Mouse (Mus musculus) ovary, adult 18-20 months (tissue): ENCODE measurements around the gene Wt1.

ENCODE experiments used
- DNase-seq: peaks from one replicate; pipeline ENCODE4 v3.0.0; 2022; ENCODE audit warnings: low spot score, mixed read lengths

Gene Wt1

DNA sequence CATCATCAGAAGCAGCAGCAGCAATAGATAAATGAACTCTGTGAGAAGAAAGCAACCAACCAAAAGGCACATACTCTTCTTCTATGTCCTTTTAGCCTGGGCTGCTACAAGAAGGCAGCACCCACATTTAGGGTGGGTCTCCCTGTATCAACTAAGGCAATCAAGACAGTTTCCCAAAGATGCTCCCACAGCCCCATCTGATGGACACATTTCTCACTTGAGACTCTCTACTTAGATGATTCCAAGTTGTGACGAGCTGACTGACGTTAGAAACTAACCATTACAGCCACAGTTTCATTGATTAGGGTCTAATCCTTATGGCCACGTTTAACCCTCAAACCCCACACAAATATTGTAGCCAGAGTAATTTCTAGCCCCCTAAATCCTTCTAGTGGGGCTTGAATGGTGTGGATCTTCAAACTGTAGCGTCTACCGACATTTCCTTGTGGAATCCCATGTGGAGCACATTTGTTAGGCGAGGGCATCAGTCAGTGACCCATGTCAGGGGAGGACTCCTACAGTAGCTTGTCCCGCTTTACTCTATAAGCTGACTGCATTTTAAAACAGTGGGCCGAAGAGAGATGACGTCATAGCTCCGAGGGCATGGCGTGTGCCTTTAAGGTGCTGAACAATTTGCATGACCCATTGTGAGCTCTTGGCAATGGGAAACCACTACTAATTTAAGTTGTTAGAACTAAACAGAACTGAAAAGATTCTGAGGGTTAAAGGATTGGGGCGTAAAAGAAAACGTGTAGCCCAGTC, 59.6 kb downstream of the Wt1 start:
- DNase-seq: no peak

DNA sequence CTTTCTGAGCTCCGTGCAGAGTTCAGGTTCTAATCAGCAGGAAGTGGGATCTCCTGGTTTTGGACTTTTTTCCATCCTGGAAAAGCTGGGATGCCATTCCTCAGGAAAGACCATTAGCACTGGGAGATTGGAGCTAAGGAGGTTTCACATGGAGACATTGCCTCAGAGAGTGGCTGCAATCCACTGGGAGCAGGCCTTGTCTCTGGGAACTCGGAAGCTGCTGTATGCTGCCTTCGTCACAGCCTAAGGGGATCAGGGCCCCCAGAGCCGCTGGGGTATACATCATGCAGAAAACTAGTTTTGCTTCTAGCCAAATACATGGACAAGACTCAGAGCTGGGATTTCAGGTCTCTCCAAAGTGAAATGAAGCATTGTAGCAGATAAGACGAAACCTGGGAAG, 60.3 kb downstream of the Wt1 start:
- no peak for DNase-seq

DNA sequence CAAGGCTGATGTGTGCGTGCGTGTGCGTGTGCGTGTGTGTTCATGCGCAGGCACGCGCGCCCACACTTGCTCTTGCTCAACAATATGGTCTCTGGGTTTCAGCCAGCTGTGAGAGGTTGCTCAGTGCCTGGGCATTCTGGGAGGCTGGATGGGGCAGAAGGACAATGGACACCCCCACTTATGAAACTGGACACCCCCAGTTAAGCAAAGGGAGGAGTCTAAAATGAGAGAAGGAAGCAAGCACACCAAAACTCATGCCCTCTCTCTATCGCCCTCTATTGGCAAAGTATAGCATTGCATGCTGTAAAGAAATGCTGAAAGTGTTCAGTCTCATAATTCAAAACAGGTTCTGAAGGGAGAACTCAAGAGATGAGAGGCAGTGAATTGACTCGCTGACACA, 61.9 kb downstream of the Wt1 start:
- DNase-seq: no peak

DNA sequence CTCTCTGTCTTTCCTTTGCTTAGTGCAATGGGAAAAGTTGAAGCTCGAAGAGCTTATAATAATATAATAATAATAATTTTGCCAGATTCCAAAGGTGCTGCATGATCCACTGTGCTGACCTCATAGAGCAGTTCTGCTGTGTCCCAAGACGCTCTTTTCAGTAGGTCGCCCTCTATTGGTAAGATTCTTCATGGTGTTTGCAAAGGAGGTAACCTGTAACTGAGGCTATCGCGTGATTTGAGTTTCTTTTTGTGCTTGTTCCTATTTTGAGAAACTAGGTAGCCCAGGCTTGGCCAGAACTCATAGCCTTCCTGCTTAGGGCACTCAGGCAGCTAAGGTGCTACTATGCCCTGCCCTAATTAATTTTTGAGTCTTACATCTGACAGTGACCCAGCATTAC, 63.0 kb downstream of the Wt1 start:
- no peak for DNase-seq

DNA sequence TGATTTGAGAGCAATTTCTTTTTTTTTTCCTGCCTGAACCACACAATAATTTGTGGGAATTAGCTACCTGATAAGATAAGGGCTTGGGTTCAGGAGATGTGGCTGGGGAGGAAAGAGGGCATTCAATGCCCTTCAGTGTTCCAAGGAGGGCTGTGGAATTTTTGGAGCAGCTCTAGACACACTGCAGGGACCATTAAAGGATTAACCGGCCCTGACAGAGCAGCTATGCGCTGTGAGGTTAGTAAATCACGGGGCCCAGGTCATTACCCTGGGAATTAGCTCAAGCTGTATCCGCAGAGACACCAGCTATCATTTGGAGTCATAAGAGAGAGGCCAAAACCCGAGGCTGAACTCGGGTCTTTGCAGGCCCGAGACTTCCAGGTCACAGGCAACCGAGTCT, 73.8 kb downstream of the Wt1 start:
- DNase-seq: no peak

DNA sequence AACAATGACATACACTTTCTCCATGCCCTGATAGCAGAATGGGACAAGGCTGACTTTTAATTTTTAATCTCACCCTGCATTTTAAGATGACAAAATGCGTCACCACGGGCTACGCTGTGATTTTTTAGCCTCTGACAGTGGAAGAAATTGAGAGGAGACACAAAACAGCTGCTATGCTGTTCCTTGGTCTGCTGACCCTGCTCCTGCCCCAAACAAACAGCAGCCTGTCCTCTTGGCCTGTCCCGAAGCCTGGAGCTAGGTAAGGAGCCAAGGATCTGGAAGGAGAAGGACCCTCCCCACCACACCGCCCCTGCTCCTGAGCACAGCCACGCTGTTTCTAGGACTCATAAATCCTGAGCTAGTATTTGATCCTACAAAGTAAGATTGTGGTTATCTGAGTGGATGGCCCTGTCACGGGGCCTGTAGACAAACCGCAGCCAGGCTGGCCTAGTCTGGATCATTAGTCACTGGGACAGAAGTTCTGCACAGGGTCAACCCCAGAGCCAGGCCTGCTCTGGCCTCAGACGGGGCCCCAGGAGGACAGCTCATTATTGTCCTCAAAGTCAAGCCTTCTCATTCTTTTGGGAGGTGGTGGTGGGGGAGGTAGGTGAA, 80.3 kb downstream of the Wt1 start:
- DNase-seq: no peak

DNA sequence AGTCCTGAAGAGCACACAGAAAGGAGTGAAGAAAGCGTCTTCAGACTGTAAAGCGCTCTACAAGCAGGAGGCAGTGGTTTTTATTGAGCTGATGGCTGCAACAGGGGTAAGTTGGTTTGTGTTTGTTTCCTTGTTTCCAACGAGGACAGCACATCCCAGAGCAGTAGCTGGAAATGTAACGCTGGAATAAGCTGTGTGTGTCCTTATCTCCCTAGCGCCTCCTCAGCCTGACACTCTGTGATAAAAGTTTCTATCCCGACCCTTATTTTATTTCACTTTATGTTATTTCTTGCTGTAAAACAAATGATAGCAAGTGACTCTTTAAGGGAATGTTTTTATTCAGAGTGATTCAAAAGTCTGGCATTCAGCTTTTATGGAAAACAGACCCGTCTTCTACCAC, 86.5 kb downstream of the Wt1 start:
- DNase-seq: no peak

DNA sequence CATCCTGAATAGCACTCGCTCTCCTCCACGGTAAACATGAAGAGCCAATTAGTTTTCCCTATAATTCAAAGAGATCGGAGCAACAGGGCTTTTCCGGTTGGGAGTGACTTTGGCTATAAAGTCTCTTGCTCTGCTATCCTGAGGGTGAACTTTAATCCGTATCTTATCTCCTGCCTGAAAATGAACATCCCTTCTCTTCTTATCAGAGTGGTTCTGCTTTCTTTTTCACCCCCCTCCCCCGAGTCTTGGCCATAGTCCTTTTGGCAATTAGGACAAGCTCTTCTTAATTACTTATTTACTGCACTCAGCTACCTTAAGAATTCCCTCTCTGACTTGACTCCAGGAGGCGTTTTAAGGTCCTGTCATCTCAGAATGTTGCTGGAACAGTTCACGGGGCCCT, 89.6 kb downstream of the Wt1 start:
- DNase-seq: no peak

DNA sequence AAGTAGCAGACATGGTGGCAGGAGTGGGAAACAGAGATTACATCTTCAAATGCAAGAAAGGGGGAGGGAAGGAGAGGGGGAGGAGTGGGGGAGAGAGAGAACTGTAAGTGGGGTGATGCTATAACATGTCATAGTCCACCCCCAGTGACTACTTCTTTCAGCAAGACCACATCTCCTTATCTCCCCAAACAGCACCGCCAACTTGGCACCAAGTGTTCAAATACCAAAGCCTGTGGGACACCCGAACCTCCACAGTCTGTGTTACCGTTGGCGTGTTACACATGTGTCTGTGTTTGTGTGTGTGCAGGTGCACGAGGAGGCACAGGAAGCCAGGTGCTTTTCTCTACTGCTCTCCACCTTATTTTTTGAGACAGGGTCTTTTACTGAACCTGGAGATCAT, 92.9 kb downstream of the Wt1 start:
- DNase-seq: no peak

DNA sequence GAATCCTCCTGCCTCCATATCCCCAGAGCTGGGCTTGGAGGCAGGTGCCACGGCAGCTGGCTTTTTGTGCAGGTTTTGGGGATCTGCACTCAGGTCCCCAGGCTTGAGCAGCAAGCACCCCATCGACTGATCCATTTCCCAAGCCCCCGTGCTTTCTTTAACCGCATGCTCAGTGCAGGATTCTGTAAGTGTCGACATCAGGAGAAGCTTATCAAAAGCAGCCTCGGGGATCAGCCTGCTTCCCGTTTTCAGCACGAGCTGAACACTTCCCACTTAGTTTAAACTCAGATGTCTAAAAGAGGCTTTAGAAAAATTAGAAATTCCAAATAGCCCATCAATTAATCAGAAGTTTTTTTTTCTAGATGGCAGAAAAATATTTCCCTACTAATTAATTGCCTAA, 93.3 kb downstream of the Wt1 start:
- no peak for DNase-seq

DNA sequence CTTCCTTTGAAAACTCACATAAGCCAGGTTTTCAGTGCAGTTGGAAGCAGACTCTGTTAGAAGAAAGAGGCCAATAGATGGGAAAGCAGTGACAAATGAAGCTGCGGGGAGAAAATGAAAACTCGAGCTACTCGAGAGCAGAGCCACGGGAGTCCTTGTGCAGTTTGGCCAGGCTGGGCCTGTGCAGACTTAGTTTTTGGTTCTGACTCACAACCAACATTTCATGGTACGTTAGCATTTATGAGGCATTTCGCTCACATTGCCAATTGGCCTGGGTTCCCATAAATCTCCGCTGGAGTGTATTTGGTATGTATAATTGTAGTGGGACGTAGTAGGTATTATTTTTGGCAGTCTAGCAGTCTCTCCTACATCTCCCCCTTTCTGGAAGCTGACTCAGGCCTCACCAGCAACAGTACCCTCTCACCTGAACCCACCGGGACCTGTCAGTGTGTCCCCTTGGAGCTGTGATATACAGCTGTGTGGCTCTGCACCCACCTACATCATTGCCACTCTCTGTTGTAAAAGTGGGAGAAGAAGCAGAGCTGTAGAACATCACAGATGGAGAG, 94.5 kb downstream of the Wt1 start:
- no peak for DNase-seq
